Mouse (Mus musculus) heart, adult 2 months (tissue): Measurements from ENCODE around the gene Pcsk5.

Experiments
- CTCF ChIP-seq: fragments of 200-600 bp; IDR thresholded peaks from 2 replicates; pipeline ENCODE4 v1.8.1; 2022; ENCODE audit warnings: antibody characterized with exemption, mild to moderate bottlenecking, moderate library complexity
- POLR2A ChIP-seq: fragments of 200-500 bp; IDR thresholded peaks from 2 replicates; pipeline ENCODE4 v1.6.1; 2011; ENCODE audit warnings: mild to moderate bottlenecking, low read depth, low read length, control low read depth; ENCODE audit not compliant: insufficient read depth

DNA sequence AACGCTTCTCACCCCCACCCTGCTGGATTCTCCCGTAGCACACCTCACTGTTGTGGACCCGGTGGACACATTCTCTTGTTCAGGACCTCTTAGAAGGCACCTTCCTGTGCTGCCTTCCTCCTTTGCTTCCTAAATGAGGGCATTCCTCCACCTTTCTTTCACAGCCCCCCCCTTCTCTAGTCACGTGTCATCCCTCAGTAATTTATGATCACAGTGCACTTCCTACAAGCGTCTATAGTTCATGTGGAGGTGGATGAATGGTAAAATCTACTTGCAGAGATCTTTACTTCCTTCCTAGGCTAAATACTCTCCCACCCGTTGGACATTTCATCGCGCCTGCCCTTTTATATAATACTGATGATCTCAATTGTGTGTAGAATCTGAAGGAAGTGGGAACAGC, 9.0 kb downstream of the Pcsk5 start:
- TF ChIP-seq CTCF (no peak), POLR2A (no peak)
